Mouse (Mus musculus): Measurements from ENCODE around the gene Agpat2. TPM values are rescaled to one million over a fixed set of nuclear protein-coding genes. Genes with fewer than 3 reads are reported as not detected.

Agpat2 gene
- 2.1 TPM for polyA plus RNA-seq (2014; fragmentation: Illumina TruSeq; extraction: RNeasy Lipid Tissue Mini Kit (QIAGEN cat#74804); ENCODE audit: low read depth, low replicate concordance)

DNA sequence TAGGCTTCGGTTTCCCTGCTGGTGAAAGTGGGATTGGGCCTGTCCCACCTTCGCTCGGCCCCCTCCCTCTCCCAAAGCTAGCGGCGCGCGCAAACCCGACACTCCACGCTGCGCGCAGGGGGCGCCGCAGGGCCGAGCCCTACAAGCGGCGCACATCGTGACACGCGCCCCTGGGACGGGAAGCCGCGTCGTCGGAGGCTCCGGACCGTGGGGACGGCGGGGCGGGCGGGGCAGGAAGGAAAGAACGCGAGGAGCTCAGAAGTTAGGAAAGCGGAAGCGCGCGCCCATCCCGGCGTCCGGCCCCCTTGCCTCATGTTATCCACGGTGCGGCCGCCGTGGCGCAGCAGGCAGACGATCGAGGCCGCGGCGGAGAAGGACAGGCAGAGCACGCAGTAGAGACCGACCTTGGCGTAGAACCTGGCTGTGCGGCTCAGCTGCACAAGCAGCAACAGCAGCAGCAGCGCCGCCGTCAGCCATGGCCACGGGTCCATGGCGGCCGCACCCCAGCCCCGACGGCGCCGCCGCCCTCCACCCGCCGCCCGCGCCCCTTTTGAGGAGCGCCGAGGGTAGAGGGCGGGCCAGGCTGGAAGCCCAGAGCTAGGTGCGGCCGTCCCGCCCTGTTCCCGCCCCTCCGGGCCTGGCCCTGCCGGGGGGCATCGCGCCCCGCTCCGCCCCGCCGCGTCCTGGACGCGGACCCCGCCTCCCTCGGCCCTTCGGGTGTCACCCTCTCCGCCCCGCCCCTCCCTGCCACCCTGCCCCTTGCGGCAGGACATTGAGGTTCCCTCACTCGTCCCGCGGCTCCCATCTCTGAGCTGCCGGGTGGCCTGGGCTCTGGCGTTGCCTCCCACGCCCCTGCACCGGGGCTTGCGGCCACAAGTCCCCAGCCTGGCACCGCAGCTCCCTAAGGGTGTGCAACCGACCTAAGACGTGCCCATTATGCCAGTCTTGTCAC is at the start of gene Agpat2:
Gene Agpat2, minus strand, starts transcription at position 698 of the 952 bp plus-strand sequence.

GRCm38 (mm10) chr2:26627921-26628739 is 23.9 kb upstream of the Agpat2 start, which contains the start of gene Fam69b:
Gene Fam69b (plus strand): TSS chr2:26628457.

DNA sequence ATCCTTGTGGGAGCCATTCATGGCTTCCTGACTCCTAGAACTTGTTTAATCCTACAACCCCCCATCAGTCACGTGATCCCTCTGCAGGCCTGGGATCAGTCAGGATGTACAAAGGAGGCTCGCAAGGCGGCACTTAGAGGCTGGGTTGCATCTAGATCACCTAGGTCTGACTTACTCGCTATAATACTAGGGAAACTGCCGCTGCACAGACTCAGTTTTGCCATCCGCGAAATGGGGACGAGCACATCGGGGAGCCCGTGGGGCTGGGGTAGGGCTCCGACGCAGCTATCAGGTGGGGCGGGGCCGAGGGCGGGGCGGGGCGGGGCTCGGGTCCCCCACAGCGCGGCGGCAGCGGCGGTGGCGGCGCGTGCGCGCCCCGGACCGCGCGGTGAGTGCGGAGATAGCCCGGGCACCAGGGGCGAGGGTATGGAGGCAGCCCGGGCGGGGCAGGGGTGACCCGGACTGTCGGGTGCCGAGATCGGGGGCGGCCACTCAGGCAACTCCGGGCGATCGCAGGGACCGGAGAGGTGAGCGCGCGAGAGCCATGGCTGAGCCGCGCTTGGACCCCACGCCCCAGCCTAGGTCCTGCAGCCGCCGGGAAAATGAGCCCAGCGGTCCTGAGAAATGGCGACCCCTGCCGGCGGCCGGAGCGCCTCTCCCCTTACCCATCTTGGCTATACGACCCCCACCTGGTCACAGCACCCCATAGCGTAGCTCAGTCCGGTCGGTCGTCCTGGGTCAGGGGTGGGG is 17.7 kb downstream of the Agpat2 start, which contains the start of gene Gm20532:
Gene Gm20532, plus strand, starts transcription at position 346 of the 750 bp plus-strand sequence.

GRCm38 (mm10) chr2:26579714-26580113 is 24.5 kb downstream of the Agpat2 start, which contains the start of gene Egfl7:
Gene Egfl7 (plus strand): TSS chr2:26580014.

Other genes starting within 250 kb of the Agpat2 start
- not detected for gene Card9, start 243.5 kb downstream of the Agpat2 start, polyA plus RNA-seq (2014; fragmentation: Illumina TruSeq; extraction: RNeasy Lipid Tissue Mini Kit (QIAGEN cat#74804); ENCODE audit: low read depth, low replicate concordance)
- 3.8 TPM for gene Snapc4, start 223.8 kb downstream of the Agpat2 start, polyA plus RNA-seq (2014; fragmentation: Illumina TruSeq; extraction: RNeasy Lipid Tissue Mini Kit (QIAGEN cat#74804); ENCODE audit: low read depth, low replicate concordance)
- 34.3 TPM for gene Entr1, start 215.1 kb downstream of the Agpat2 start, polyA plus RNA-seq (2014; fragmentation: Illumina TruSeq; extraction: RNeasy Lipid Tissue Mini Kit (QIAGEN cat#74804); ENCODE audit: low read depth, low replicate concordance)
- 136 TPM for gene Pmpca, start 215.1 kb downstream of the Agpat2 start, polyA plus RNA-seq (2014; fragmentation: Illumina TruSeq; extraction: RNeasy Lipid Tissue Mini Kit (QIAGEN cat#74804); ENCODE audit: low read depth, low replicate concordance)
- 10.9 TPM for gene Inpp5e, start 195.2 kb downstream of the Agpat2 start, polyA plus RNA-seq (2014; fragmentation: Illumina TruSeq; extraction: RNeasy Lipid Tissue Mini Kit (QIAGEN cat#74804); ENCODE audit: low read depth, low replicate concordance)
- 44.5 TPM for gene Sec16a, start 159.2 kb downstream of the Agpat2 start, polyA plus RNA-seq (2014; fragmentation: Illumina TruSeq; extraction: RNeasy Lipid Tissue Mini Kit (QIAGEN cat#74804); ENCODE audit: low read depth, low replicate concordance)
- 1.1 TPM for gene Notch1, start 87.8 kb downstream of the Agpat2 start, polyA plus RNA-seq (2014; fragmentation: Illumina TruSeq; extraction: RNeasy Lipid Tissue Mini Kit (QIAGEN cat#74804); ENCODE audit: low read depth, low replicate concordance)
- gene Egfl7, start 24.4 kb downstream of the Agpat2 start, polyA plus RNA-seq (2014; fragmentation: Illumina TruSeq; extraction: RNeasy Lipid Tissue Mini Kit (QIAGEN cat#74804); ENCODE audit: low read depth, low replicate concordance), result 6.6 TPM
- gene Gm20532, start 17.8 kb downstream of the Agpat2 start, polyA plus RNA-seq (2014; fragmentation: Illumina TruSeq; extraction: RNeasy Lipid Tissue Mini Kit (QIAGEN cat#74804); ENCODE audit: low read depth, low replicate concordance), result not detected
- gene Fam69b, start 24.0 kb upstream of the Agpat2 start, polyA plus RNA-seq (2014; fragmentation: Illumina TruSeq; extraction: RNeasy Lipid Tissue Mini Kit (QIAGEN cat#74804); ENCODE audit: low read depth, low replicate concordance), result not detected
- gene Lcn4, start 66.9 kb upstream of the Agpat2 start, polyA plus RNA-seq (2014; fragmentation: Illumina TruSeq; extraction: RNeasy Lipid Tissue Mini Kit (QIAGEN cat#74804); ENCODE audit: low read depth, low replicate concordance), result not detected